Mouse (Mus musculus) embryonic fibroblast, embryonic 13.5 days (primary cell): Measurements from ENCODE around the gene Tcf7l1. TPM values are rescaled to one million over a fixed set of nuclear protein-coding genes. Genes with fewer than 3 reads are reported as not detected.

Experiments
- H3K27ac ChIP-seq: 2 replicates; pipeline ENCODE4 v1.5.1; 2012; ENCODE audit warnings: low read length, control low read depth, inconsistent platforms; ENCODE audit not compliant: insufficient read depth
- H3K4me1 ChIP-seq: 2 replicates; pipeline ENCODE4 v1.6.1; 2011; ENCODE audit warnings: low read length; ENCODE audit not compliant: control insufficient read depth, insufficient read depth
- H3K4me3 ChIP-seq: 2 replicates; pipeline ENCODE4 v1.5.1; 2011; ENCODE audit warnings: mild to moderate bottlenecking, control low read depth, low read length; ENCODE audit not compliant: insufficient read depth
- CTCF ChIP-seq: IDR thresholded peaks from 2 replicates; pipeline ENCODE4 v1.5.1; 2011; ENCODE audit warnings: mild to moderate bottlenecking, control low read depth, low read length, moderate library complexity, borderline replicate concordance; ENCODE audit not compliant: insufficient read depth
- POLR2A ChIP-seq: IDR thresholded peaks from 2 replicates; pipeline ENCODE4 v1.6.1; 2011; ENCODE audit warnings: low read depth, mild to moderate bottlenecking, control low read depth, low read length, moderate library complexity
- polyA plus RNA-seq: library from polyadenylated mRNA; stranded (reverse); fragments of >200 nt; gene quantifications from 2 replicates; pipeline ENCODE4 v1.2.4, GENCODE M21; 2011; ENCODE audit warnings: low read depth; ENCODE audit not compliant: missing spikeins, insufficient read length

The Tcf7l1 gene
- polyA plus RNA-seq, 1 experiment: 54.0 TPM

- H3K27ac ChIP-seq: peak overlapping the region; percentile 74
- no peaks in the 10 kb centered on the region for H3K4me1 ChIP-seq
- TF ChIP-seq POLR2A (no peak), CTCF (no peak)
- peak overlapping the region; percentile 71 for H3K4me3 ChIP-seq
Measured at GRCm38 (mm10) chr6:72787948-72788891, 834 bp downstream of the Tcf7l1 start.

GRCm38 (mm10) chr6:72787322-72787947 lies 1.6 kb downstream of the Tcf7l1 start:
- Histone ChIP-seq H3K4me3 (peak overlapping the region; percentile 71), H3K27ac (no peak overlapping the region), H3K4me1 (no peaks in the 10 kb centered on the region)
- TF ChIP-seq CTCF (no peak), POLR2A (no peak)

- H3K4me1 ChIP-seq: no peaks in the 10 kb centered on the region
- no peak overlapping the region for H3K4me3 ChIP-seq
- TF ChIP-seq CTCF (no peak), POLR2A (no peak)
- no peak overlapping the region for H3K27ac ChIP-seq
Measured at GRCm38 (mm10) chr6:72783780-72784179, 5.3 kb downstream of the Tcf7l1 start.

GRCm38 (mm10) chr6:72778779-72779776 lies 10.0 kb downstream of the Tcf7l1 start:
- H3K4me3 ChIP-seq: no peak overlapping the region
- H3K27ac ChIP-seq: no peak overlapping the region
- TF ChIP-seq POLR2A: no peak
- no peak for TF ChIP-seq CTCF
- no peaks in the 10 kb centered on the region for H3K4me1 ChIP-seq

GRCm38 (mm10) chr6:72777212-72777611 lies 11.8 kb downstream of the Tcf7l1 start:
- no peak overlapping the region for H3K4me3 ChIP-seq
- TF ChIP-seq POLR2A (no peak), CTCF (no peak)
- H3K27ac ChIP-seq: no peak overlapping the region
- no peaks in the 10 kb centered on the region for H3K4me1 ChIP-seq

GRCm38 (mm10) chr6:72774275-72774674 lies 14.8 kb downstream of the Tcf7l1 start:
- no peaks in the 10 kb centered on the region; the same call in 1 of the 2 replicates for H3K4me1 ChIP-seq
- no peak for TF ChIP-seq CTCF
- no peak for TF ChIP-seq POLR2A
- no peak overlapping the region for H3K27ac ChIP-seq
- H3K4me3 ChIP-seq: no peak overlapping the region

GRCm38 (mm10) chr6:72769915-72770776 lies 18.9 kb downstream of the Tcf7l1 start:
- H3K4me3 ChIP-seq: no peak overlapping the region
- no peak for TF ChIP-seq CTCF
- TF ChIP-seq POLR2A: no peak
- H3K27ac ChIP-seq: no peak overlapping the region
- no peaks in the 10 kb centered on the region; the same call in 1 of the 2 replicates for H3K4me1 ChIP-seq

- no peaks in the 10 kb centered on the region; the same call in 1 of the 2 replicates for H3K4me1 ChIP-seq
- TF ChIP-seq POLR2A (no peak), CTCF (no peak)
- no peak overlapping the region for H3K4me3 ChIP-seq
- H3K27ac ChIP-seq: peak overlapping the region; percentile 44; the same call in 1 of the 2 replicates
Measured at GRCm38 (mm10) chr6:72769343-72769742, 19.7 kb downstream of the Tcf7l1 start.
